Mouse (Mus musculus) cerebellum, postnatal 25 days (tissue): ENCODE measurements at regions not wholly inside any gene's neighbourhood (a gene's known extent, or its start where the extent isn't known, plus 50 kb on each side); places are given as distances from the start of the nearest gene placed in this dataset.

Experiments
- DNase-seq, 2 experiments: peaks; one replicate each; pipeline ENCODE4 v3.0.0; 2021; ENCODE audit warnings: mixed read lengths in 2 of 2

DNA sequence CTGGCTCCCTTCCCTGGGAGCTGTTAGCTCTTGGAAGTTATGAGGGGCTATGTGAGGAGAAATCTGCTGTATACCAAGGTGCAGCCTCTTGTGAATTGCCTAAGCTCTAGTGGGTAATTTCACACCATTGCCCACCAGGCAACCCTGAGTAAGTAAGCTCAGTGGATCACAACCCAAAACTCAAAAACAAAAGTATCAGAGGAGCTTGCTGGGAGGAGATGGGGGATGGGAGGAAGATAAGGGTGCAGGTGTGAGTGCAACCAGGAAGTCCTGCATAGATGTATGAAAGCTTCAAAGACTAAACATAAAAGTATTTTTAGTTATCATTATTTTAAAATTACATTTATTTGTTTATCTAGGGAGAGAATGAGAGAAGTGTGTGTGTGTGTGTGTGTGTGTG lies 50.8 kb upstream of the Ddx18 start:
- no peak for DNase-seq
